Mouse (Mus musculus) kidney, adult 2 months (tissue): ENCODE data around the gene Gtf2h3. TPM values are rescaled to one million over a fixed set of nuclear protein-coding genes. Genes with fewer than 3 reads are reported as not detected.

Source experiments
- DNase-seq: peaks from one replicate; pipeline ENCODE4 v3.0.0; 2021
- H3K27ac ChIP-seq: fragments of 200-500 bp; 2 replicates; pipeline ENCODE4 v1.5.1; 2012; ENCODE audit warnings: low read depth, low read length, control low read depth, inconsistent platforms; ENCODE audit not compliant: insufficient read depth
- H3K27me3 ChIP-seq: fragments of 200-500 bp; replicated peaks from 2 replicates; pipeline ENCODE4 v1.6.1; 2012; ENCODE audit warnings: mild to moderate bottlenecking, moderate library complexity, low read length, inconsistent platforms; ENCODE audit not compliant: control insufficient read depth, insufficient read depth
- H3K36me3 ChIP-seq: fragments of 200-500 bp; 2 replicates; pipeline ENCODE4 v1.6.1; 2012; ENCODE audit warnings: mild to moderate bottlenecking, moderate library complexity, low read length, inconsistent platforms; ENCODE audit not compliant: control insufficient read depth, insufficient read depth
- H3K4me1 ChIP-seq: fragments of 200-500 bp; 2 replicates; pipeline ENCODE4 v1.6.1; 2011; ENCODE audit warnings: low read length; ENCODE audit not compliant: control insufficient read depth, insufficient read depth
- H3K4me3 ChIP-seq: fragments of 200-500 bp; 2 replicates; pipeline ENCODE4 v1.5.1; 2011; ENCODE audit warnings: mild to moderate bottlenecking, low read depth, low read length, control low read depth; ENCODE audit not compliant: insufficient read depth
- CTCF ChIP-seq: fragments of 200-500 bp; conservative IDR thresholded peaks from 2 replicates; pipeline ENCODE4 v1.5.1; 2011; ENCODE audit warnings: low read depth, mild to moderate bottlenecking, control low read depth, low read length, moderate library complexity, mixed read lengths; ENCODE audit not compliant: insufficient read depth, insufficient read length
- POLR2A ChIP-seq: fragments of 200-500 bp; IDR thresholded peaks from one replicate; pipeline ENCODE4 v1.6.1; 2011; ENCODE audit warnings: low read depth, low read length, control low read depth
- WGBS: fragments of 180-500 bp; shearing (Covaris S2); methylation state at CpG from one replicate; pipeline ENCODE4 v1.1.7; 2018; 5-methylcytosine and 5-hydroxymethylcytosine counted together
- polyA plus RNA-seq: library from polyadenylated mRNA; depleted of rRNA; stranded (reverse); fragments of >200 nt; gene quantifications from 2 replicates; pipeline ENCODE4 v1.2.3, GENCODE M21; 2012

Gene Gtf2h3
- polyA plus RNA-seq, 1 experiment, result 34.5 TPM

DNA sequence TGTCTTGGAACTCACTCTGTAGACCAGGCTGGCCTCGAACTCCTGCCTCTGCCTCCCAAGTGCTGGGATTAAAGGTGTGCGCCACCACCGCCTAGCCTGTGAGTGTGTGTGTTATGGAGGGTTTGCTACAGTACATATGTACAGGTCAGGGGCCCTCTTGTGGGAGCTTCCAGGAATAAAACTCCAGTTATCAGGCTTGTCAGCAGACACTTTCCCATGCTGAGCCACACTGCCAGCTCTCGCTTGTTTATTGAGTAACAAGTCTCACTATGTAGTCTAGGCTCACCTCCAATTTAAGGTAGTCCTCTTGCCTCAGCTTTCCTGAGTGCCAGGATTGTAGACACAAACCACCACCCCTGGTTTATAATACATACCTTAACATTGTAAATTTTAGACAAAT is 25.4 kb downstream of the Gtf2h3 start:
- H3K4me3 ChIP-seq, result no peak overlapping the region
- WGBS, result 84% methylated on average over 4 of the region's 4 CpGs
- H3K4me1 ChIP-seq, result no peaks in the 10 kb centered on the region
- H3K27me3 ChIP-seq, result no peaks in the 10 kb centered on the region
- no peak for DNase-seq
- TF ChIP-seq CTCF (no peak), POLR2A (no peak)
- H3K27ac ChIP-seq, result no peak overlapping the region
- no peaks in the 10 kb centered on the region for H3K36me3 ChIP-seq

DNA sequence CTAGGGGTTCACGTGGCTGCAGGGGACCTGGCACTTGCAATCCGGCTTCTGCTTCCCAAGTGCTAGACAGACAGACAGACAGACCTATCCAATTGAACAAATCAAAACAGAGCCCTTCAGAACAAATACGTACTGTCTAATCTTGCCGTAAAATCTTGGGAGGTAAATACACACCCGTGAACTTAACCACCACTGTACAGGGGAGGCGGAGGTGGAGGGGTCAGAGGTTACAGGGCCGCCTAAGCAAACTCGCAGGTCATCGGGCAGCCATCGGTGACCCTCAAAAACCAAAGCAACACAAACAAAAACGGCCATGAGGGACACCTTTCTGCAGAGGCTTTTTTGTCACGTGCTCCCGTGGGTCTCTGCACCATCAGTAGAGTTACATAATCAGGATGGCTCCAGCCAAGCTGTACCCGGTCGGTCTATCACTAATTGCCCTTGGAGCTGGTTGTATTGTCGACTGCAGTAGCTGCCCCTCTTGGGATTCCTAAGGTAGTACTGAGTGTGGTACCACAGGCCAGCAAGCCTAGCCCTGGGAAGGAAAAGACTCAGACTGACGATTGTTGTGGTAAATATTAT is 26.2 kb downstream of the Gtf2h3 start:
- Histone ChIP-seq H3K36me3 (no peaks in the 10 kb centered on the region), H3K4me3 (no peak overlapping the region), H3K27me3 (no peaks in the 10 kb centered on the region), H3K4me1 (no peaks in the 10 kb centered on the region), H3K27ac (no peak overlapping the region)
- TF ChIP-seq CTCF (no peak), POLR2A (no peak)
- 78% methylated on average over 17 of the region's 17 CpGs for WGBS
- DNase-seq, result no peak

DNA sequence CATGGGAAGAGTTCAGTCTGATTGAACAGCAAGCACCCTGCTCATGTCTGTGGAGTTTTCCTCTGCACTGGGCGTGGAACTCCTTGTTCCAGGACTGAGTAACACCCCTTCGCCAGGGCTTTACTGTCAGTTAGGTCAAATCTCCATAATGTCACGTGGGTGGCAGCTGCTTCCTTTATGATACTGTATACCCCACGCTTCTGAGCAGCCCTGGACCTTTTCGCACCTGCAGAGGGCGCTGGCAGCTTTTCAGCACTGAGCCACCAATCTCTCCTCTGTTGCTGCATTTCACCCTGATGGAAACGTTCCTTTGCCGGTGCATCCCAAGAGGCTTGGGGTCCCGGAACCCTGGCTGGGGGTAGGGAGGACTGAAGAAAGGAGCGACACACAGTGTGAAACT is 32.0 kb downstream of the Gtf2h3 start:
- Histone ChIP-seq H3K27me3 (no peaks in the 10 kb centered on the region), H3K36me3 (no peaks in the 10 kb centered on the region), H3K27ac (no peak overlapping the region), H3K4me1 (no peaks in the 10 kb centered on the region), H3K4me3 (no peak overlapping the region)
- DNase-seq, result no peak
- TF ChIP-seq CTCF (0 out of 2 replicates have a peak, but pooled peaks have one; percentile 14), POLR2A (no peak)
- 86% methylated on average over 10 of the region's 10 CpGs for WGBS

DNA sequence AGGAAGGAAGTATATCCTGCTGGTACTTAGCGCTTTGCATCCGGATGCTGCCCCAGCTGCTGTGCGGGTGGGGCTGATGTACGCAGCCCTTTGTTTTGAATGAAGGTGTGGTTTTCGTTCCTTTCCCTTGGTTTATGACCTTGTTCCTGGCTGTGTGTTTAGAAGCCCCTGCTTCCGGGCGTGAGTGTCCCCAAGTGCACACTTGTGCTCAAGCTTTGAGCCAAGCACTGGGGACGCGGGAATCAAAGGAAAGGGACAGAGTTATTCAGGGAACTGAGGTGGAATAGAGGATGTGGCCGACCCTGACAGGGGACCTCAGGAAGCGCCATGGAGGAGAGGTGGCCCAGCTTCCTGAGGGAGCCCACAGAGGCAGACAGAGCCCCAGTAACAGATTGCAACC is 35.8 kb downstream of the Gtf2h3 start:
- no peak for TF ChIP-seq POLR2A
- TF ChIP-seq CTCF, result no peak
- Histone ChIP-seq H3K4me3 (no peak overlapping the region), H3K27me3 (no peaks in the 10 kb centered on the region), H3K36me3 (no peaks in the 10 kb centered on the region), H3K27ac (no peak overlapping the region), H3K4me1 (no peaks in the 10 kb centered on the region)
- DNase-seq, result peak; percentile 31
- 69% methylated on average over 11 of the region's 11 CpGs for whole genome bisulfite sequencing

DNA sequence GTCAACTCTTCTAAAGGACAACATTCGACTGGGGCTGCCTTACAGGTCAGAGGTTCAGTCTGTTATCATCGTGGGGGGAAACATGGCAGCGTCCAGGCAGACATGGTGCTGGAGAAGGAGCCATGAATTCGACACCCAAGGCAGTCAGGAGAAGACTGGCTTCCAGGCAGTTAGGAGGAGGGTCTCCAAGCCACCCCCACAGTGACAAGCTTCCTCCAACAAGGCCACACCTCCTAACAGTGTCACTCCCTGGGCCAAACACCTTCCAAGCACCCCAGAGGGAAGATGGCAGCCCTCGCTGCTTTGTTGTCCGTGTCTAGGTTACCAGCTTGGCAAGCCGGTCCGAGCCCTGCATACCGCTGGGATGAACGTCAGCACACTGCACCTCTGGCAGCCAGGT is 39.8 kb downstream of the Gtf2h3 start:
- no peaks in the 10 kb centered on the region for H3K4me1 ChIP-seq
- H3K4me3 ChIP-seq, result no peak overlapping the region
- no peak for DNase-seq
- WGBS, result 84% methylated on average over 10 of the region's 10 CpGs
- no peaks in the 10 kb centered on the region for H3K27me3 ChIP-seq
- TF ChIP-seq POLR2A, result no peak
- no peak for TF ChIP-seq CTCF
- no peaks in the 10 kb centered on the region for H3K36me3 ChIP-seq
- H3K27ac ChIP-seq, result no peak overlapping the region

DNA sequence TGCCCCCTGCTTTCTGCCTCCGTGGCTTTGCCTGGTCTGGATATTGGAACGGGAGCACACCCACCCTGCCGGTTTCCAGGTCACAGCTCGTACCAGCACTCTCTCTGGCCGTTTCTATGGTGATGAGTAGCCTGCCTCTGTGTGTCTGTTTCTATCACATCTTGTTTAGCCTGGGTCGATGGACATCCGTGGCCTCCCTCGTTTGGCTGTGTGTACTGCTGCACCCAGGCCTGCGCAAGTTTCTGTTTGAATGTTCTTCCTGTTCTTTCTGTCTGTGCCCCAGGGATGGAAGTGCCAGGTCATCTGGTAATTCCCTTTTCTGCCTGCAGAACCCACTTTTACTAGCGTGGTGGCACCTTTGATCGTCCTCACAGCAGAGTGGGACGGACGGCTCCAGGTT is 42.4 kb downstream of the Gtf2h3 start:
- WGBS, result 74% methylated on average over 13 of the region's 13 CpGs
- H3K36me3 ChIP-seq, result no peaks in the 10 kb centered on the region
- peak; percentile 17 for DNase-seq
- H3K27me3 ChIP-seq, result no peaks in the 10 kb centered on the region
- H3K4me3 ChIP-seq, result no peak overlapping the region
- TF ChIP-seq POLR2A (no peak), CTCF (no peak)
- H3K4me1 ChIP-seq, result no peaks in the 10 kb centered on the region
- no peak overlapping the region for H3K27ac ChIP-seq

DNA sequence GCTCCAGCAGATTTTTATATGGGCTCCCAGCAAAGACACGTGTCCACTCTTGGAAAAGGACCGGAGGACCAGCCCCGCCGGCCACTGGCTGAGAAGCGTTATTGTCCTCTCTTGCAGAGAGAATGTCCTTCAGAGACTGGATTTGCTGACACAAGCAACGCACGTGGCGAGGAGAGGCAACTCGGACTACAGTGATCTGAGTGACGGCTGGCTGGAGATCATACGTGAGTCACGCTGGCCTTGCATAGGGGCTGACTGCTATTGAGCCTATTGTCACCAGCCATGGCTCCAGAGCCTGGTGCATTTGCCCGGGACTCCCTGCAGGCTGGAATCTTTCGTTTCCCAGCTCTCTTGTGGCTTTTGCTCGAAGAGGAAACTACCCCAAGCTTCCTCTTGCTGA is 44.0 kb downstream of the Gtf2h3 start:
- Histone ChIP-seq H3K36me3 (no peaks in the 10 kb centered on the region), H3K27me3 (no peaks in the 10 kb centered on the region), H3K27ac (no peak overlapping the region), H3K4me1 (peaks cover under 1% of the 10 kb centered on the region; the same call in 1 of the 2 replicates), H3K4me3 (no peak overlapping the region)
- WGBS, result 84% methylated on average over 15 of the region's 15 CpGs
- DNase-seq, result no peak
- TF ChIP-seq CTCF, result no peak
- TF ChIP-seq POLR2A, result no peak
